In genomic region chrX:153199185-153199584, GRCm38 (mm10) we compare ENCODE assay signal across 8 mouse cellular contexts. TPM values are rescaled to one million over a fixed set of nuclear protein-coding genes. Genes with fewer than 3 reads are reported as not detected.
A peak's percentile ranks its signal among the peaks of the same experiment; 100 is the strongest.
DNase-seq lines count a peak whose midpoint lies in the region; ATAC-seq and TF ChIP-seq lines count a peak whose summit lies in the region.
"Not testable (repeated sequence)": the region's sequence is repeated elsewhere in the genome, so short reads cannot be mapped to it uniquely, and the experiment has no call there.
"Had no signal": no experiment of that assay in that cellular context is flagged by ENCODE, and none has a peak within 500 bp of the region (broad histone marks: within the 10 kb centered on the region; RNA-seq: fewer than 3 reads in every experiment).

No protein-coding gene starts in this region.

- not testable (repeated sequence) for H3K4me3 ChIP-seq in CH12.LX (replicated peaks in 1 of 3; ENCODE audit: low read depth in 2 of 3, low read length in 2 of 3, poor library complexity in 1 of 3); liver, postnatal 0 days (ENCODE audit: low read depth, low read length); thymus, adult 2 months (ENCODE audit: control insufficient read depth, insufficient read depth, low read length)

- WGBS in liver, postnatal 0 days (ENCODE audit: insufficient replicate concordance) = 66% methylated on average over 2 of the region's 2 CpGs
- WGBS in thymus, adult 2 months = 84% methylated on average over 2 of the region's 2 CpGs

- H3K79me2 ChIP-seq in CH12.LX (replicated peaks; ENCODE audit: control insufficient read depth, extremely low read depth, insufficient read depth, poor library complexity, severe bottlenecking) = not testable (repeated sequence)

- dilution Hi-C loops in CH12.LX (cut with MboI; ENCODE audit: extremely low pct_ligation_motif_present, extremely low pct_unique_long_range_greater_than_20kb, low sequenced_read_pairs) = not testable (repeated sequence)

- ATAC-seq in common myeloid progenitor, adult 5-6 weeks (replicated peaks; ENCODE audit: low read depth, poor library complexity, severe bottlenecking) = 0 out of 2 replicates have a peak, but pooled peaks have one; percentile 42
- ATAC-seq in granulocyte monocyte progenitor cell, adult 5-6 weeks (replicated peaks; ENCODE audit: poor library complexity, severe bottlenecking) = peak; percentile 42; the same call in 1 of the 2 replicates
- ATAC-seq in liver, postnatal 0 days = not testable (repeated sequence)

- H3K27me3 ChIP-seq in CH12.LX (replicated peaks); liver, postnatal 0 days (ENCODE audit: insufficient read depth, low read length); thymus, adult 2 months (ENCODE audit: control insufficient read depth, insufficient read depth, low read length): not testable (repeated sequence)

- not testable (repeated sequence) for TF ChIP-seq EP300 in CH12.LX (IDR thresholded peaks at IDR 0.05; ENCODE audit: low read length); liver, postnatal 0 days (IDR thresholded peaks at IDR 0.05; ENCODE audit: low read depth)

- H3K9ac ChIP-seq in CH12.LX (ENCODE audit: insufficient read depth, low read depth); liver, postnatal 0 days (replicated peaks): not testable (repeated sequence)

- H3K27ac ChIP-seq in CH12.LX (ENCODE audit: insufficient read depth, low read depth); liver, postnatal 0 days (ENCODE audit: low read depth); thymus, adult 2 months (ENCODE audit: control insufficient read depth, insufficient read depth, low read length): not testable (repeated sequence)

- DNase-seq in CH12.LX (ENCODE audit: extremely low read depth) = peak; percentile 2
- DNase-seq in kidney, adult 9 months = peak; percentile 4
- not testable (repeated sequence) for DNase-seq in liver, postnatal 0 days
- DNase-seq in mesoderm, embryonic 11.5 days (ENCODE audit: low read depth, low spot score) = peak; percentile 16
- peak; percentile 5 for DNase-seq in thymus, adult 2 months

- in situ Hi-C loops in CH12.LX (cut with MboI; ENCODE audit: low pct_ligation_motif_present, low pct_unique_long_range_greater_than_20kb, low sequenced_read_pairs) = not testable (repeated sequence)

- not testable (repeated sequence) for H3K36me3 ChIP-seq in CH12.LX (replicated peaks in 1 of 2; ENCODE audit: control insufficient read depth in 1 of 2, insufficient read depth in 1 of 2, low read length in 1 of 2); liver, postnatal 0 days (replicated peaks; ENCODE audit: insufficient read depth, low read length); thymus, adult 2 months (ENCODE audit: control insufficient read depth, insufficient read depth, low read length)

- not testable (repeated sequence) for TF ChIP-seq RAD21 in CH12.LX (IDR thresholded peaks at IDR 0.05; ENCODE audit: low read depth, low read length)

- peak in 1 of 2 experiments; percentile 32; a peak in 2 of 4 replicates for TF ChIP-seq CTCF in CH12.LX (conservative IDR thresholded peaks at IDR 0.05 in 1 of 2, IDR thresholded peaks at IDR 0.05 in 1 of 2; ENCODE audit: low read depth in 2 of 2, low read length in 2 of 2)
- TF ChIP-seq CTCF in liver, postnatal 0 days (IDR thresholded peaks at IDR 0.05; ENCODE audit: low read depth) = peak; percentile 40
- not testable (repeated sequence) for TF ChIP-seq CTCF in thymus, adult 2 months (IDR thresholded peaks at IDR 0.05; ENCODE audit: borderline replicate concordance, control insufficient read depth, extremely low read depth, insufficient read depth, low read length, poor library complexity)

- H3K4me1 ChIP-seq in CH12.LX (ENCODE audit: control insufficient read depth in 1 of 2, insufficient read depth in 2 of 2); liver, postnatal 0 days (ENCODE audit: insufficient read depth); thymus, adult 2 months (replicated peaks; ENCODE audit: control insufficient read depth, insufficient read depth, low read length): not testable (repeated sequence)

- not testable (repeated sequence) for TF ChIP-seq POLR2A in CH12.LX (IDR thresholded peaks at IDR 0.05; ENCODE audit: low read depth, low read length); thymus, adult 2 months (IDR thresholded peaks at IDR 0.05; ENCODE audit: control insufficient read depth, extremely low read depth, insufficient read depth, low read length, poor library complexity)

- not testable (repeated sequence) for H3K9me3 ChIP-seq in CH12.LX (replicated peaks; ENCODE audit: low read length); liver, postnatal 0 days (ENCODE audit: low read length)

- H3K4me2 ChIP-seq in CH12.LX (ENCODE audit: insufficient read depth, low read depth, poor library complexity, severe bottlenecking); liver, postnatal 0 days (ENCODE audit: low read depth, low read length): not testable (repeated sequence)

RNA-seq across cellular contexts. Expression of gene Klf8, which starts 38.1 kb away (rescaled TPM):
- total RNA-seq in CH12.LX (2012; rRNA removed) = 0.08 and 0.13 TPM in 2 replicates
- 0.75 and 0.82 TPM in 2 replicates for total RNA-seq in CH12.LX (2014; rRNA removed)
- polyA plus RNA-seq in CH12.LX (2012; ENCODE audit: insufficient read length, low read depth) = 0.64 and 1.0 TPM in 2 replicates
- total RNA-seq in common myeloid progenitor, adult 5-6 weeks (2017) = 1.9 and 3.6 TPM in 2 replicates
- 3.5 and 3.9 TPM in 2 replicates for total RNA-seq in granulocyte monocyte progenitor cell, adult 5-6 weeks (2014; fragmentation: Nextera tagmentation)
- total RNA-seq in granulocyte monocyte progenitor cell, adult 5-6 weeks (2017) = 2.6 and 3.0 TPM in 2 replicates
- 0.02 and 0.07 TPM in 2 replicates for polyA plus RNA-seq in liver, postnatal 0 days (2015; fragmentation: Nextera tagmentation; extraction: Ambion mirVana)
- polyA plus RNA-seq in thymus, adult 2 months (2012; rRNA removed) = 1.00 and 1.3 TPM in 2 replicates
- polyA plus RNA-seq: erythroblast, embryonic 14.5 days had no signal

RNA-seq across cellular contexts. Expression of gene Rragb, which starts 59.4 kb away (rescaled TPM):
- total RNA-seq in CH12.LX (2012; rRNA removed) = 0.08 and 0.17 TPM in 2 replicates
- 1.7 TPM in 2 replicates for total RNA-seq in CH12.LX (2014; rRNA removed)
- 1.7 and 2.3 TPM in 2 replicates for polyA plus RNA-seq in CH12.LX (2012; ENCODE audit: insufficient read length, low read depth)
- total RNA-seq in common myeloid progenitor, adult 5-6 weeks (2017) = 10.2 and 11.2 TPM in 2 replicates
- total RNA-seq in granulocyte monocyte progenitor cell, adult 5-6 weeks (2014; fragmentation: Nextera tagmentation) = 3.4 and 6.0 TPM in 2 replicates
- 1.3 and 8.5 TPM in 2 replicates for total RNA-seq in granulocyte monocyte progenitor cell, adult 5-6 weeks (2017)
- polyA plus RNA-seq in liver, postnatal 0 days (2015; fragmentation: Nextera tagmentation; extraction: Ambion mirVana) = 0.31 and 0.39 TPM in 2 replicates
- 6.0 and 6.7 TPM in 2 replicates for polyA plus RNA-seq in thymus, adult 2 months (2012; rRNA removed)
